Mouse (Mus musculus): ENCODE data around the gene Prkca. TPM values are rescaled to one million over a fixed set of nuclear protein-coding genes. Genes with fewer than 3 reads are reported as not detected.

The Prkca gene
- polyA plus RNA-seq, 1 experiment from 2014 or later = 7.2 TPM

DNA sequence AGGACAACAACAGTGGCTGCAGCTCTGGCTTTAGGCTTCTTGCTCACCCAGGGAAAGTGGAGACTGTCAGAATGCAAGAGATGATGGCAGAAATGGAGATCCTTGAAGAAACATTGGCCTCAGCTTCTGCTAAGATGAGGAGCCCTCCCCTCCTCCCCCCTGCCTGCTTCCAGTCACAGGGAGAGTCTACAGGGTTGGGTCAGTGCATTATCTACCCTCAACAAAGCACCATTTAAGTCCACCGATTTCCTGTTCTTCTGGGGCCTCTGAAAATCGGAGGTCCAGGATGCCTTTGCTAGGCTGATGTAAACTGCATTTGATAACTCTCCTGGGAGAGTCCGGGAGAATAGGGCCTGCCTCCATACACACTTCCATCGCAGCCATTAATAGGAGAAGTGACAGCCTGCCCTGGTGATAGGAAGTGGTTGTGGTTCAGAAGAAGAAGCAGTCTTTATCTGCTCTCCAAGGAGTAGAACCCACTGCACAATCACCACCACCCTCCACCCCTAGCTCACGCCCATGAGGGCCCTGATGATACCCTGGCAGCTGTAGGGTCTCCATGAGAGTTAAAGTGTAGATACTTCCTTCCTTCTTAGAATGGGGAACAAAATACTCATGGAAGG is 108.5 kb downstream of the Prkca start:
- Histone ChIP-seq H3K4me2 (no peak overlapping the region), H3K27me3 (replicated peaks) (no peaks in the 10 kb centered on the region), H3K9ac (no peak overlapping the region), H3K4me3 (no peak overlapping the region), H3K4me1 (peaks cover 16% of the 10 kb centered on the region; the same call in 1 of the 2 replicates), H3K27ac (no peak overlapping the region), H3K36me3 (replicated peaks) (no peaks in the 10 kb centered on the region), H3K9me3 (no peaks in the 10 kb centered on the region)
- WGBS = 86% methylated on average over 5 of the region's 5 CpGs
- no peak for ATAC-seq (replicated peaks)

DNA sequence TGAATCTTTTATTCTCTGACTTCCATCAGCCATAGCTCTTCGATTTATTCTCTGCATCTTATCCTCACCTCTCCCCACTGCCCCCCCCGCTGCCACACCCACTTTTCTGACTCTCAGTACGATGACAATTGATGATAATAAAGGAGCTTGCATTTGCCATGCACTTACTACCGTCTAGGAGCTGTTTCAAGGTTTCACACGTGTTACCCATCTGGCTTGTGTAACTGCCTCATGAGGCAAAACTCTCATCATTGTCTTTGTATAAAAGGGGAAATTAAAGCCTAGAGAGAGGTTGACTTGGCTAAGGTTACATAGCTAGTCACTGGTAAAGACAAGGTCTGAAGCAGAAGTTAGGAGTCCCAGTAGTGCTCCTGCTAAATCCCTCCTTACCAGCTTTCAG is 110.7 kb downstream of the Prkca start:
- ATAC-seq (replicated peaks) = no peak
- Histone ChIP-seq H3K9me3 (no peaks in the 10 kb centered on the region), H3K4me2 (no peak overlapping the region), H3K27ac (no peak overlapping the region), H3K36me3 (replicated peaks) (no peaks in the 10 kb centered on the region), H3K4me1 (peaks cover 16% of the 10 kb centered on the region; the same call in 1 of the 2 replicates), H3K9ac (no peak overlapping the region), H3K4me3 (no peak overlapping the region), H3K27me3 (replicated peaks) (no peaks in the 10 kb centered on the region)
- WGBS = 69% methylated on average over 5 of the region's 5 CpGs

DNA sequence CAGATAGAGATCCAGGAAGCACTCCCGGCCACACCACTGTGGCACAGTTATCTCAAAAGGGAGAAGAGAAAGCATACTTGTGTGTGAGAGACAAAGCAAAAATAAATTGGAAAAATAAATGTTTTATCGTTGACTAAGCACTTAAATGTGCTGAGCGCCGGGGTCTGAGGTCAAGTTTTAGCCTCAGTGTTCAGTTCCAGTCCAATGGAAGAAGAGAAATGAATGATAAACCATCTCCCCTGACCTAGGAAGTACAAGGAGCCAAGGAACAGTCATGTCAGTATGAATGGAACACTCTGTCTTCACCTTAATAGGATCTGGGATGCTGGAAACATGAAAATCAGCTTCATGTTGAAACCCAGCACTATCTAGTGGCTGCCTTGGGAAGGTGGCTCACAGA is 113.6 kb downstream of the Prkca start:
- no peak for ATAC-seq (replicated peaks)
- WGBS = 95% methylated on average over 4 of the region's 4 CpGs

DNA sequence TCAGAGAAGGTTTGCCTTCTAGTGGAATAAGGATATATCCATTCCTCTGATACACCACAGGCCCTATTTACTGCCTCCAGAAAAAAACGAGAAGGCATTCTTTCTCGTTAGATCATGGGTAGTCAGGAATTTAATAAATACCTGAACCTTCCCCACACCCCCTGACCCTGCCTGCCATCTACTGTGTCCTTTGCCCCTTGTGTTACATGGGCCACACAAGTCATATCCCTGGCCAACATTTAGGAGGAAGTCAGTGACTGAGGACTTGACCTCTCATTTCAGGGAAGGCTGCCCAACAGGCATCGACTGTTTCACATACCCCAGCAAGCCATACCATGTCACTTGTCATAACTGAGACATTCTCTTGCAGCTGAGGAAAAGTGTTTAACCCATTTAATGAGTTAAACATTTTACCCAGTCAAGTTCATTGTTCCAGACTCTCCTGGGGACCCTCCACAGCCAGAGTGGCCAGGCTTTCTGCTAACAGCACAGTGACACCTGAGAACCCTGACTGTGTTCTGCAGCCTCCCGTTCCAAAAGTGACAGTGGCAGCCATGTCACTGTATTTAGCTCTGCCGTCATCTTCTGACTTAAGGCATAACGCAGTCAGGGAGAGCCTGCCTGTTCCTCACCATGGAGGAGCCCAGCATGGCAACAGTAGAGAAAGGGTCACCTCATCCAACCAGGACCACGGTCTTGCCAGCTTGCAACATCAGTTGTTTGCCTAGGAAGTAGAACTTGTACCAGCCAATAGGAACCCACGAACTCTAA is 114.4 kb downstream of the Prkca start:
- no peaks in the 10 kb centered on the region for H3K27me3 ChIP-seq (replicated peaks)
- no peak for ATAC-seq (replicated peaks)
- H3K9ac ChIP-seq = no peak overlapping the region
- peaks cover 12% of the 10 kb centered on the region for H3K4me1 ChIP-seq
- H3K4me3 ChIP-seq = no peak overlapping the region
- H3K27ac ChIP-seq = no peak overlapping the region
- H3K9me3 ChIP-seq = no peaks in the 10 kb centered on the region
- H3K36me3 ChIP-seq (replicated peaks) = no peaks in the 10 kb centered on the region
- WGBS = 90% methylated on average over 8 of the region's 8 CpGs
- no peak overlapping the region for H3K4me2 ChIP-seq

More for the DNA sequence above, 113.6 kb downstream of the Prkca start:
- Histone ChIP-seq H3K27ac (no peak overlapping the region), H3K9ac (no peak overlapping the region), H3K4me1 (peaks cover 6% of the 10 kb centered on the region; the same call in 1 of the 2 replicates), H3K9me3 (no peaks in the 10 kb centered on the region), H3K27me3 (replicated peaks) (no peaks in the 10 kb centered on the region), H3K4me2 (no peak overlapping the region), H3K4me3 (no peak overlapping the region), H3K36me3 (replicated peaks) (no peaks in the 10 kb centered on the region)

DNA sequence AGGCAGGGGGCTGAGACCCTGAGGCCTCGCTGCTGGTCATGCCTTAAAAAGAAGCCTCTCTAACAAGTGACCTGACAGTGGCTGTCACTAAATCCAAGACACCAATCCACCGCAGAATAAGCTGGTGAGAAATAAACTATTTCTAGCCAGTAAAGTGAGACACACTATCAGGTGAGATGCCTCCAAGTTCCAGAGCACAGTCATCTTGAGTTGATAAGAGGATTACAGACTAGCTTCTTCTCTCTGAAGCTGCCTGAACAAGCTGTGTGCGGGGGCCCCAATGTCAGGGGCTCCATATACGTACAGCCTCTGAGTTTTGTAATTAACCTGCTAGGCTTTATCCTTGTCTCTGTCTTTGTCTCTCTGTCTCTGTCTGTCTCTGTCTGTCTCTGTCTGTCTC is 115.2 kb downstream of the Prkca start:
- Histone ChIP-seq H3K27ac (no peak overlapping the region), H3K9ac (no peak overlapping the region), H3K9me3 (no peaks in the 10 kb centered on the region), H3K36me3 (replicated peaks) (no peaks in the 10 kb centered on the region), H3K4me3 (no peak overlapping the region), H3K4me1 (peaks cover 20% of the 10 kb centered on the region), H3K27me3 (replicated peaks) (no peaks in the 10 kb centered on the region), H3K4me2 (no peak overlapping the region)
- no peak for ATAC-seq (replicated peaks)
- WGBS = 88% methylated on average over 4 of the region's 4 CpGs

DNA sequence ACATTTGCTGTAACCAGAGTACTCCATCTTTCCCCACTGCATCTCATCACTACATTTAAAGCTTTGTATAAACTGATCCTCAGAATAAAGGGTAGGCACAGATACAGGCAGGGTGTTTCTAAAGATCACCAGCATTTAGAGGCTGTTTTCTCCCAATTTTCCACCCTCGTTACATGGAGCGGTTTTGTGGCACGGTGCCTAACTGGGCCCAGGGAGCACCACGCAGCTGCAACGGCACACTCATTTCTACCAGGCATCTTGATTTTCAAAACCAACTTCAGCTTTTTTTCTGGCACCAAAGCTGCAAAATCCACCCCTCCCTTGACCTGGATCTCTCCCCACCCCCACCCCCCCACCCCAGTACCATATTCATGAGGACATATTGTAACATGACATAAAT is 117.5 kb downstream of the Prkca start:
- H3K4me3 ChIP-seq = no peak overlapping the region
- no peak overlapping the region for H3K4me2 ChIP-seq
- no peak overlapping the region for H3K9ac ChIP-seq
- H3K9me3 ChIP-seq = no peaks in the 10 kb centered on the region
- no peak for ATAC-seq (replicated peaks)
- 77% methylated on average over 5 of the region's 5 CpGs for WGBS
- H3K4me1 ChIP-seq = peaks cover 22% of the 10 kb centered on the region
- H3K36me3 ChIP-seq (replicated peaks) = no peaks in the 10 kb centered on the region
- no peaks in the 10 kb centered on the region for H3K27me3 ChIP-seq (replicated peaks)
- no peak overlapping the region for H3K27ac ChIP-seq

DNA sequence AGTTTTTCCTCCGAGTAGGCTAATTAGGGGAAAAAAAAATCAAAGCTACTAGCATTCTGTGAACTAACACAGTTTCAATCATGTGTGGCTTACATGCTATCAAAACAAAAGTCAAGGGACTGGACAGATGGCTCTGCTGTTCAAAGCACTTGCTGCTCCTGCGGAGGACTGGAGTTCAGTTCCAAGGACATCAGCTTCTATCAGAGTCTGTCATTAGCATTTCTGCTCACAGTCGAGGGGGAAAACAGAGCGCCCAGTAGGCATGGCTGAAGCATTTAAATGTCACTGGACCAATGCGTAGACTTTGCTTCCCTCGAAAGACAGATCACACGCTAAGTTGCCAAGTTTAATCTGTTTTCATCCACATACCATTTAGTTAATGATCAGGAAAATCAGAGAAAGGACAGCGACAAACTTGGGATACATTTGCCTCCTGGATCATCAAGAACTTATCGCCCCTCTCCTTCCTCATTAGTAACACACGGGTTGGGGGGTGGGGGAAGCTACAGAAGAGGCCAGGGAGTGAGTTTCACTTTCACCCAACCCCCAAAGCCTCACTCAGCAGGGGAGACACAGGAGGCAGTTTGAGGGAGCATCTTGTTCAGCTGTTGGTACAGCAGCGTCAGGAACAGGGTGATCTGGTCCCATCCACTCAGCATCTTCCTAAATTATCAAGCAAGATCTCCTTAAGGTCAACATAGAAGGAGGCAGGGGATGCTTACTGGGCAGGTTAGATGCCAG is 119.3 kb downstream of the Prkca start:
- 40% methylated on average over 11 of the region's 11 CpGs for WGBS

DNA sequence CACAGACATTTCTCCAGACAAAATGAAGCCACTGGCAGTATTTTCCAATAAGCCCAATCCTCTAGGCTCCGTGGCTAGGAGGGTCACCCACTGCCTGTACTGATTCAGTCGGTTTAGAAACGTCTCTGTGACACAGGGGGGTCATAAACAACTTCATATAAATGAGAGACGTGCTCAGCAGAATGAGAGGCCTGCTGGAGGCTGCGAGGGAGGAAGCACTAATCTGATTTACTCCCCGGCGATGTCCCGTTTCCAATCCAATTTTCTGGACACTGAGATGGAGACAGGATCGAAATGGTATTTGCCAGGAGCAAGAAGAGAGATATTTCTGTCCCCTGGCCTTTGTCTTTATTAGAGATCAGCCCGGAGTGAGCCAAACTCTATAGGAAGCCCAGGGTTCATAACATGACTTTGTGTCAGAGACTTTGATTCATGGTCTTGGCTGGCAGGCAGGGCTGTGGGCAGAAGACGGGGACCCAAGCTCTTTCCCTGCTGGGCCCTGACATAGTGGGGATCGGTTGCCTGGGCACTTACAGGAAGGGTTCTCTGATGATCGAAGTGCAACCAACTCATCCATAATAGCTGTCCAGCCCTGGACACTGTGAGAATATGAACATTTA is 120.0 kb downstream of the Prkca start:
- Histone ChIP-seq H3K27me3 (replicated peaks) (no peaks in the 10 kb centered on the region), H3K4me1 (peaks cover 22% of the 10 kb centered on the region), H3K9ac (no peak overlapping the region), H3K4me3 (no peak overlapping the region), H3K4me2 (no peak overlapping the region), H3K9me3 (no peaks in the 10 kb centered on the region), H3K27ac (no peak overlapping the region), H3K36me3 (replicated peaks) (no peaks in the 10 kb centered on the region)
- WGBS = 34% methylated on average over 13 of the region's 13 CpGs
- no peak for ATAC-seq (replicated peaks)

More for the DNA sequence above, 119.3 kb downstream of the Prkca start:
- Histone ChIP-seq H3K9me3 (no peaks in the 10 kb centered on the region), H3K27ac (no peak overlapping the region), H3K9ac (no peak overlapping the region), H3K4me3 (no peak overlapping the region), H3K36me3 (replicated peaks) (no peaks in the 10 kb centered on the region), H3K4me2 (no peak overlapping the region), H3K27me3 (replicated peaks) (no peaks in the 10 kb centered on the region), H3K4me1 (peaks cover 22% of the 10 kb centered on the region)
- no peak for ATAC-seq (replicated peaks)

DNA sequence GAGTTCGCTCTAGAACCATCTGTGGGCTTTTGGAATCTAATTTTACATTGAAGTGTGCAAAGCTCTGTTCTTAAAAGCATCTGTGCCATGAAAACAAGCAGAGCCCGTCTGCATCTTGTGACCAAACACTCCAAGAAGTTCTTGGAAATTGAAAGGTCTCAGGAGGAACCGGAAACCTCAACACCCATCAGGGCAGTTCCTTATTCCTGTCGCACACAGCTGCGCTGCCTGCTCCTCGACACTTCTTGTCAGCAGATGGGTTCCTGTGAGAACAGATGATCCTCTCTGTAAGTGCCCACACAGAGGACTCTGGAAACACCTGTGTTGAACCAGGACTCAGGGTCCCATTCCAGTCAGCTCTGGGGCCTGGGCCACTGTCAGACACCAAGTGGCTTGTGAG is 120.6 kb downstream of the Prkca start:
- ATAC-seq (replicated peaks) = no peak
- no peaks in the 10 kb centered on the region for H3K9me3 ChIP-seq
- no peak overlapping the region for H3K4me3 ChIP-seq
- no peak overlapping the region for H3K27ac ChIP-seq
- no peak overlapping the region for H3K4me2 ChIP-seq
- 85% methylated on average over 6 of the region's 6 CpGs for WGBS
- no peaks in the 10 kb centered on the region for H3K27me3 ChIP-seq (replicated peaks)
- no peaks in the 10 kb centered on the region for H3K36me3 ChIP-seq (replicated peaks)
- peaks cover 22% of the 10 kb centered on the region for H3K4me1 ChIP-seq
- no peak overlapping the region for H3K9ac ChIP-seq

DNA sequence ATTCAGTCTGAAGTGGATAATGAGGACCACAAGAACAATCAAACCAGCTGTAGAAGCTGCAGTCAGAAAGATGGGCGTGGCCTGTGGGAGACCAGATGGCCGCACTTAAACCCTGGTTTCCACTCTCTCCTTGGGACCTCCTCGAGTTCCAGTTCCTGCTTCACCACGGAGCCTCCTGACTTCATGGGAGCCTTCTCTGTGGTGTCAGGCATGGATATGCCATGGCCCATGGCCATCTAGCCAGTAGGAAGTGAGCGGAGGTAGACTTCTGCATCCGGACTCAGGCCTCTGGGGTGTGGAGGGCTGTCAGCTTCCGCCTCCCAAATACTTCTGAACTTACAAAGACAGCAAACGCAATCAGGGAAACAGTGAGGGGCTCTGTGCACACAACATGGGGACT is 121.1 kb downstream of the Prkca start:
- 86% methylated on average over 8 of the region's 8 CpGs for WGBS
- Histone ChIP-seq H3K27ac (no peak overlapping the region), H3K36me3 (replicated peaks) (no peaks in the 10 kb centered on the region), H3K9me3 (no peaks in the 10 kb centered on the region), H3K4me2 (no peak overlapping the region), H3K4me1 (peaks cover 22% of the 10 kb centered on the region), H3K9ac (no peak overlapping the region), H3K4me3 (no peak overlapping the region), H3K27me3 (replicated peaks) (no peaks in the 10 kb centered on the region)
- ATAC-seq (replicated peaks) = no peak

DNA sequence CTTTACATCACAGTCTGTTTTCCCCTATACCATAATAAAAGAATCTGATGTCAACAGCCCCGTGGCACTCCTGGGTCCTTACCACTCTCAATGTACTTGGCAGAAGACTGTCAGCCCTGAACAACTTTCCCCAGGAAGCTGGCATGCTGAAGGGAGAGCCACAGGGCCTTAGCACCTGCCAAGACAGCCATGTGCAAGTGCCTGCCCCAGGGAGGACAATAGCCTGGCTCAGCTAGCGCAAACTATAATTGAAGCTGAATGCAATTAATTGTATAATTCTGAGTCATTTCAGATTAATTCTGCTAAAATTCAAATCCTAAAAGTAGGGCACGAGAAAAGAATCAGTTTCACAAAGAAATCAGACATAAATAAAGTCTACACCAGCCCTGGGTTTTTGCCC is 121.7 kb downstream of the Prkca start:
- Histone ChIP-seq H3K27ac (0 out of 2 replicates have a peak overlapping the region, but pooled peaks have one; percentile 9), H3K4me3 (no peak overlapping the region), H3K27me3 (replicated peaks) (no peaks in the 10 kb centered on the region), H3K4me1 (peaks cover 22% of the 10 kb centered on the region), H3K4me2 (no peak overlapping the region), H3K9ac (no peak overlapping the region), H3K9me3 (no peaks in the 10 kb centered on the region), H3K36me3 (replicated peaks) (no peaks in the 10 kb centered on the region)
- no peak for ATAC-seq (replicated peaks)
- 82% methylated on average over 3 of the region's 3 CpGs for WGBS
